Mouse (Mus musculus) neutrophil, adult 65 days (primary cell): ENCODE data around the gene Gm12886. TPM values are rescaled to one million over a fixed set of nuclear protein-coding genes. Genes with fewer than 3 reads are reported as not detected.

ENCODE experiments used
- total RNA-seq: library from RNA; stranded (reverse); gene quantifications from 2 replicates; pipeline ENCODE4 v1.2.4, GENCODE M21; 2023

The Gm12886 gene
- total RNA-seq, result not detected in 2 replicates

GRCm38 (mm10) chr4:121422999-121423398 is at the start of gene Gm12886:
TSS of gene Gm12886 (minus strand) at chr4:121423099.

Other genes starting within 250 kb of the Gm12886 start
- gene Rlf, start 208.0 kb downstream of the Gm12886 start, total RNA-seq, result 100 and 142 TPM in 2 replicates
- gene Gm12888, start 98.2 kb downstream of the Gm12886 start, total RNA-seq, result not detected in 2 replicates
- not detected in 2 replicates for gene Gm12887, start 199.0 kb upstream of the Gm12886 start, total RNA-seq